Mouse (Mus musculus) myocyte (in vitro differentiated cells): ENCODE data around the gene Arhgef7.

Experiments used
- E2F4 ChIP-seq: IDR thresholded peaks from one replicate; pipeline ENCODE4 v1.6.1; 2011; ENCODE audit warnings: mild to moderate bottlenecking, control low read depth, moderate library complexity; ENCODE audit not compliant: insufficient read depth
- MYOD1 ChIP-seq, 3 experiments: IDR thresholded peaks; one replicate each; pipeline ENCODE4 v1.6.1; 2011; ENCODE audit warnings: control low read depth in 2 of 3, low read depth in 2 of 3, mild to moderate bottlenecking in 2 of 3, moderate library complexity in 1 of 3; ENCODE audit not compliant: insufficient read length in 2 of 3, control insufficient read depth in 1 of 3
- POLR2AphosphoS2 ChIP-seq: IDR thresholded peaks from one replicate; pipeline ENCODE4 v1.6.1; 2011; ENCODE audit warnings: low read depth, control low read depth; ENCODE audit not compliant: insufficient read length
- USF1 ChIP-seq: IDR thresholded peaks from one replicate; pipeline ENCODE4 v1.6.1; 2011; ENCODE audit warnings: low read depth, mild to moderate bottlenecking, control low read depth, moderate library complexity

DNA sequence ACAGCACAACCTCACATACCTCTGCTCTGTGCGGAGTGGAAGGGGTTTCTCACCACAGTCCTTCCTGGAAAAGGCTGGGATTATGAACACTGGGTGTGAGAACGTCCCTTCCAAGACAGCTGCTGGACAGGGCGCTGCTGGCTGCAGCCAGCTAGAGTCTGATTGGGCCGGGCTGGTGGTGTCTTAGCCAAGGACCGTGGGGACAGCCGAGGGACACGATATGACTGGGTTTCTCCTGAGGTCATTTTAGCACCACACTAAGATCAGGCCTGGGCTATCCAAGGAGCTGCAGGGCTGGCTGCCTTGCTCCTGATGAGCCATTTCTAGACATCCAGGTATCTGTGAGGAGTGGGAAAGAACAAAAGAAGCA lies 116.8 kb downstream of the Arhgef7 start:
- TF ChIP-seq MYOD1 (IDR thresholded peaks at IDR 0.05; ENCODE audit: control insufficient read depth in 1 of 3, insufficient read length in 2 of 3, low read depth in 2 of 3), result no peak
- TF ChIP-seq E2F4, result no peak
- no peak for TF ChIP-seq USF1
- TF ChIP-seq POLR2AphosphoS2, result no peak
